Mouse (Mus musculus) embryonic fibroblast, embryonic 13.5 days (primary cell): ENCODE measurements around the gene Gsg1l. TPM values are rescaled to one million over a fixed set of nuclear protein-coding genes. Genes with fewer than 3 reads are reported as not detected.

Experiments used
- H3K27ac ChIP-seq: 2 replicates; pipeline ENCODE4 v1.5.1; 2012; ENCODE audit warnings: low read length, control low read depth, inconsistent platforms; ENCODE audit not compliant: insufficient read depth
- H3K4me1 ChIP-seq: 2 replicates; pipeline ENCODE4 v1.6.1; 2011; ENCODE audit warnings: low read length; ENCODE audit not compliant: control insufficient read depth, insufficient read depth
- H3K4me3 ChIP-seq: 2 replicates; pipeline ENCODE4 v1.5.1; 2011; ENCODE audit warnings: mild to moderate bottlenecking, control low read depth, low read length; ENCODE audit not compliant: insufficient read depth
- CTCF ChIP-seq: IDR thresholded peaks from 2 replicates; pipeline ENCODE4 v1.5.1; 2011; ENCODE audit warnings: mild to moderate bottlenecking, control low read depth, low read length, moderate library complexity, borderline replicate concordance; ENCODE audit not compliant: insufficient read depth
- POLR2A ChIP-seq: IDR thresholded peaks from 2 replicates; pipeline ENCODE4 v1.6.1; 2011; ENCODE audit warnings: low read depth, mild to moderate bottlenecking, control low read depth, low read length, moderate library complexity
- polyA plus RNA-seq: library from polyadenylated mRNA; stranded (reverse); fragments of >200 nt; gene quantifications from 2 replicates; pipeline ENCODE4 v1.2.4, GENCODE M21; 2011; ENCODE audit warnings: low read depth; ENCODE audit not compliant: missing spikeins, insufficient read length

The Gsg1l gene
- polyA plus RNA-seq, result not detected in 2 replicates

DNA sequence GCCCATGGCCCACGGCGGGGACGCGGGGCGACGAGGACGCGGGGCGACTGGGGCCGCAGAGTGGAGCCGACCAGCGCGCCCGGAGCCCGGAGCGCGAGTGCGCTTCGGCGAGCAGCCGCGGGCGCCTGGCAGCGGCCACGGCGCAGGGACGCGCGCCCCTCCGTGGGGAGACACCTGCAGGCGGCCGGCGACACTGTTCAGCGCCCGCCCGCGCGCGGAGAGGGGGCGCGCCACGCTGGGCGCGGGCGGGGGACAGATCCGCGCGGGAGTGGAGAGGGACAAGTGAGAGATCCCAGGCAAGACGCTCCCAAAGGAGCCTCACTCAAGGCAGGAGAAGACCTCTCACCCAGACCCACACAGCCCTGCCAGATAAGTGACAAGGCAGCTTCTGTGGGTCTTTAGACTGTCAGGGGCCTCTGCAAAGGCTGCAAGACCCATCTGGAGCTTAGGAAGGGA lies at the start of gene Gsg1l:
TSS of gene Gsg1l (minus strand) at position 126 of the 456 bp plus-strand sequence.
- no peaks in the 10 kb centered on the region; the same call in 1 of the 2 replicates for H3K4me1 ChIP-seq
- TF ChIP-seq POLR2A, result no peak
- TF ChIP-seq CTCF, result no peak
- no peak within 1 kb of the TSS; the same call in 1 of the 2 replicates for H3K4me3 ChIP-seq
- no peak within 1 kb of the TSS for H3K27ac ChIP-seq

DNA sequence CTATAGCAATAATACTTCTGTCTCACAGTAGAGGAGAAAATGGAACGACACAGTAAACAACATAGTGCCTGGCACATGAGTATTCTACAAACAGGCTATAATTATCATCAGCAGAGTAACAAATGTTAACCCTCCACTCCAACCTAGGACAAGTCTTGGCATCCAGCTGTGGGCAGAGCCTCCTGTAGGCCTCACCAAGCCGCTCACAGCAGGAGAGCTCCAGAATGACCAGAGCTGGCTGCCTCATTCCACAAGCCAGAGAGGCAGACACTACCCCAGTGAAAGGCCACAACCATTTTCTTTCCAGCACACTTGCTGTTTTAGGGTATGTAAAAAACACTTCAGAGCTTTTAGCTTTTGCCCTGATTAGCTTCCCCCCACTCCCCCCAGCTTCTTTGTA lies 45.5 kb upstream of the Gsg1l start:
- Histone ChIP-seq H3K27ac (no peak overlapping the region), H3K4me3 (no peak overlapping the region), H3K4me1 (no peaks in the 10 kb centered on the region)
- TF ChIP-seq POLR2A (no peak), CTCF (no peak)

DNA sequence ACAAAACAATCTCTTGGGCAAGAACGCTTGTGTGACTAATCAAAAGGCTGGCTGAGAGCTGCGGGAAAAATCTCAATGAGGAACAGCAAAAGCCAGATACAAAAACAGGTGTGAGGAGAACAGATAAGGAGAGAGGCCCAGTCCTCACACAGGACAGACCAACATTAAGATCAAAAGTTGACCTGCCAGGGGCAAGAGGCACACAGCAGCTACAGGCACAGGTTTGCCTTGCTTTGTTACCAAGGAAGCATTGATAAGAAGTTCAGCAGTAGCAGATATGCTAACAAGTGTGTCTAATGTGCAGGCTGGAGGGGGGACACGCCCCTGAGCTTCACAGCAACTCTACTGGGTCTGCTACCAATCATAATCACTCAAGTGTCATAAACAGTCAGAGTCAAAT lies 44.3 kb upstream of the Gsg1l start:
- TF ChIP-seq CTCF (no peak), POLR2A (no peak)
- Histone ChIP-seq H3K4me1 (no peaks in the 10 kb centered on the region; the same call in 1 of the 2 replicates), H3K4me3 (no peak overlapping the region), H3K27ac (no peak overlapping the region)

GRCm38 (mm10) chr7:126121533-126121932 lies 39.3 kb upstream of the Gsg1l start:
- Histone ChIP-seq H3K4me3 (no peak overlapping the region), H3K4me1 (no peaks in the 10 kb centered on the region; the same call in 1 of the 2 replicates), H3K27ac (no peak overlapping the region)
- no peak for TF ChIP-seq POLR2A
- TF ChIP-seq CTCF, result no peak

DNA sequence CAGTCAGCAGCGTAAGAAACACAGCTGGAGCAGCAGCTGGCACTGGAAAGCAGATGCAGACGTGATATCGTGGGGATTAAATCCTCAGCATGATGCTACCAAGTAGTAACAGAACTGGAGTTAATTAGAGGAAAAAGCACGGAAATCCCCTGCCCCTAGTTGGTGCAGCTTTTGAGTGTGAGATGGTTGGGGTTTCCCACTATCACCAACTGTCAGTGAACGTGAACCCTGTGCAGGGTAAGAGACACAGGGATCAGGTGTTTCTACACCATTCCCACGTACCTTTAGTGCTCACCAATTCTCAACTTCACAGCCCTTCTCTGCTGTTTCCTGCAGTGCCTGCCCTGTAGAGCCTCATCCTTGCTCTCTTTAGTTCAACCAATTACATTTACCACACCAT lies 37.6 kb upstream of the Gsg1l start:
- H3K4me3 ChIP-seq, result no peak overlapping the region
- TF ChIP-seq CTCF (no peak), POLR2A (no peak)
- H3K27ac ChIP-seq, result no peak overlapping the region
- no peaks in the 10 kb centered on the region; the same call in 1 of the 2 replicates for H3K4me1 ChIP-seq

GRCm38 (mm10) chr7:126113263-126113662 lies 31.1 kb upstream of the Gsg1l start:
- Histone ChIP-seq H3K4me3 (no peak overlapping the region), H3K4me1 (no peaks in the 10 kb centered on the region), H3K27ac (0 out of 2 replicates have a peak overlapping the region, but pooled peaks have one; percentile 20)
- TF ChIP-seq POLR2A, result no peak
- no peak for TF ChIP-seq CTCF

- Histone ChIP-seq H3K4me1 (no peaks in the 10 kb centered on the region), H3K4me3 (no peak overlapping the region), H3K27ac (no peak overlapping the region)
- TF ChIP-seq CTCF, result no peak
- no peak for TF ChIP-seq POLR2A
Measured at GRCm38 (mm10) chr7:126111230-126111629, 29.0 kb upstream of the Gsg1l start.

- Histone ChIP-seq H3K4me3 (no peak overlapping the region), H3K27ac (no peak overlapping the region), H3K4me1 (no peaks in the 10 kb centered on the region)
- TF ChIP-seq CTCF (no peak), POLR2A (no peak)
Measured at GRCm38 (mm10) chr7:126109898-126110297, 27.7 kb upstream of the Gsg1l start.

GRCm38 (mm10) chr7:126100440-126100839 lies 18.2 kb upstream of the Gsg1l start:
- no peak overlapping the region for H3K4me3 ChIP-seq
- H3K27ac ChIP-seq, result no peak overlapping the region
- TF ChIP-seq POLR2A, result no peak
- TF ChIP-seq CTCF, result no peak
- H3K4me1 ChIP-seq, result peaks cover 5% of the 10 kb centered on the region

- no peak overlapping the region for H3K27ac ChIP-seq
- TF ChIP-seq POLR2A, result no peak
- TF ChIP-seq CTCF, result no peak
- peaks cover 5% of the 10 kb centered on the region for H3K4me1 ChIP-seq
- no peak overlapping the region for H3K4me3 ChIP-seq
Measured at GRCm38 (mm10) chr7:126099835-126100234, 17.6 kb upstream of the Gsg1l start.

DNA sequence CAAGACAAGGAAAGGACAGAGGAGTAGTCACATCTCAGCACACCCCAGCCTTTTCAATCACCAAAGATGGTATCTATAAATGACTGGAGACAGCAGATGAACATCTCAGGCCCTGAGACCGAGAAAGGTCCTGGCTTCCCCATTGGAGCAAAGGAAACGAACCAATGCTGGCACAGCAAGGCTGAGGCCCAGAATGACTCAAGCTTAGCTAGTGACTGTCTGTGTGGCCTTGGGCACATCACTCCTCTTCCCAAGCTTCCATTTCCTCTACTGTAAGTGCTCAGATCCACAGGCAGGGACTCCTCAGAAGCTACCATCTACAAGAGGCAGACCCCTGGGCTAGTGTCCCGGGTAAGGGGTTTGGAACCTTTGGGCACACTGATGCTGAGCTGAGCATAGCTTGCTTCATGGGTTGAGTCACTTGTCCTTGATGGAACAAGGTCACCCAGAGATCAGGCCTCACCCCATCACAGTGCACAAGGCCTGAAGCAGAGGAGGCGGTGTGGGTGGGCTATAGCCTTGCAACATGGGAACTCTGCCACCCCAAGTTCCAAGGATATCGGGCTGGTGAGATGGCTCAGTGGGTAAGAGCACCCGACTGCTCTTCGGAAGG lies 17.1 kb upstream of the Gsg1l start:
- Histone ChIP-seq H3K27ac (no peak overlapping the region), H3K4me3 (no peak overlapping the region)
- TF ChIP-seq CTCF (no peak), POLR2A (no peak)

More for the DNA sequence above, 17.1 kb upstream of the Gsg1l start:
- peaks cover 5% of the 10 kb centered on the region for H3K4me1 ChIP-seq
